Mouse (Mus musculus): Measurements from ENCODE around the gene Ltc4s. TPM values are rescaled to one million over a fixed set of nuclear protein-coding genes. Genes with fewer than 3 reads are reported as not detected.
A peak's percentile ranks its signal among the peaks of the same experiment; 100 is the strongest.

Ltc4s gene
- polyA plus RNA-seq, 1 experiment from 2014 or later, result 2.6 TPM

DNA sequence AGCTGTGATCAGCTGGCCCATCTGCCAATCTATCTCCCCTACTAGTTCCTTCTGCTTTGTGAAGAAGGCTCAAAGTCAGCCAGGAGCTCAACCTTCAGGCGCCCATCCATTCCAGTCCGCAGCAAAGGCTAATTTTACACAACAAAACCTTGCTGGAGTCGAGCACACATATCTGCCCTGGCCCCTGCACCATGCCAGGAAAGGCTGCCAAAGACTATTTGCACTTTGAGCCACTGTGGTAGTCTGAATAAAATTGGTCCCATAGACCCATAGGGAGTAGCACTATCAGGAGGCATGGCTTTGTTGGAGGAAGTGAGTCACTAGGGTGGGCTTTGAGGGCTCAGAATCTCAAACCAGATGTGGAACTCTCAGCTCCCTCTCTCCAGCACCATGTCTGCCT, 33.0 kb downstream of the Ltc4s start:
- 83% methylated on average over 3 of the region's 3 CpGs for WGBS
- Histone ChIP-seq H3K27me3 (replicated peaks; ENCODE audit: control insufficient read depth, insufficient read depth, low read length) (no peaks in the 10 kb centered on the region), H3K27ac (ENCODE audit: low read depth, low read length) (no peak overlapping the region), H3K36me3 (ENCODE audit: control insufficient read depth, insufficient read depth, low read length) (peaks cover 66% of the 10 kb centered on the region), H3K9me3 (ENCODE audit: control insufficient read depth, low read length) (no peaks in the 10 kb centered on the region), H3K4me1 (replicated peaks; ENCODE audit: control insufficient read depth, insufficient read depth, low read length) (0 out of 2 replicates have a peak, but pooled peaks cover 3% of the 10 kb centered on the region), H3K4me3 (ENCODE audit: low read depth, low read length) (no peak overlapping the region), H3K9ac (ENCODE audit: low read depth, low read length) (no peak overlapping the region), H3K4me2 (no peak overlapping the region)
- DNase-seq (ENCODE audit: low spot score) (no peak), ATAC-seq (replicated peaks; ENCODE audit: low FRiP score) (no peak)

DNA sequence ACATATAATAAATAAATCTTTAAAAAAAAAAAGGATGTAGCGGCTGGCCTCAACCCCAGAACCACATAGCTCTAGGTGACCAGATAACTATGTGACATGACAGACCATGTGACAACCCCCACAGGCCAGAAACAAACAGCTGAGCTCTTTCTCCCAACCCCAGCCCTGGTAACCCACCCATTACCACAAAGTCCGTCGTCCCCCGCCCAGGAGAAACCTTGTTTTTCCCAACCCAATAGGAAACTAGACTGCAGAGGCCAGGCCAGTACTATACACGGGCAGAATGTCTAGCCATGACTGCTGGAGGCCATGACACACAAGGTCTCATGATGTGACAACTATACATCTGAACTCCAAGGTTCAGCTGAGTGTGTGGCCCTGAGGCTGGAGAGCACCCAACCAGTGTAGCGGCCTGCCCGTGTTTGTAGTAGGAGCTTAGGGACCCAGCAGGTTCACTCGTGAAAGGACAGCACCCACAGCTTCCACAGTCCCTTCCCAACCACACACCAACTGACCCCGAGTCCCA, 35.1 kb downstream of the Ltc4s start:
- no peak for DNase-seq (ENCODE audit: low spot score)
- Histone ChIP-seq H3K27me3 (replicated peaks; ENCODE audit: control insufficient read depth, insufficient read depth, low read length) (no peaks in the 10 kb centered on the region), H3K4me2 (no peak overlapping the region), H3K27ac (ENCODE audit: low read depth, low read length) (no peak overlapping the region), H3K36me3 (ENCODE audit: control insufficient read depth, insufficient read depth, low read length) (peaks cover 81% of the 10 kb centered on the region), H3K9ac (ENCODE audit: low read depth, low read length) (no peak overlapping the region), H3K4me3 (ENCODE audit: low read depth, low read length) (no peak overlapping the region), H3K9me3 (ENCODE audit: control insufficient read depth, low read length) (no peaks in the 10 kb centered on the region), H3K4me1 (replicated peaks; ENCODE audit: control insufficient read depth, insufficient read depth, low read length) (0 out of 2 replicates have a peak, but pooled peaks cover 3% of the 10 kb centered on the region)
- ATAC-seq (replicated peaks; ENCODE audit: low FRiP score), result no peak
- 82% methylated on average over 9 of the region's 9 CpGs for WGBS

- no peaks in the 10 kb centered on the region for H3K27me3 ChIP-seq (replicated peaks; ENCODE audit: control insufficient read depth, insufficient read depth, low read length)
- 85% methylated on average over 3 of the region's 3 CpGs for WGBS
- H3K4me3 ChIP-seq (ENCODE audit: low read depth, low read length), result no peak overlapping the region
- H3K27ac ChIP-seq (ENCODE audit: low read depth, low read length), result no peak overlapping the region
- no peak overlapping the region for H3K9ac ChIP-seq (ENCODE audit: low read depth, low read length)
- H3K4me1 ChIP-seq (replicated peaks; ENCODE audit: control insufficient read depth, insufficient read depth, low read length), result 0 out of 2 replicates have a peak, but pooled peaks cover 3% of the 10 kb centered on the region
- H3K9me3 ChIP-seq (ENCODE audit: control insufficient read depth, low read length), result no peaks in the 10 kb centered on the region
- H3K4me2 ChIP-seq, result no peak overlapping the region
- ATAC-seq (replicated peaks; ENCODE audit: low FRiP score), result 0 out of 2 replicates have a peak, but pooled peaks have one; percentile 19
- no peak for DNase-seq (ENCODE audit: low spot score)
- H3K36me3 ChIP-seq (ENCODE audit: control insufficient read depth, insufficient read depth, low read length), result peaks cover 70% of the 10 kb centered on the region
These were observed 36.8 kb downstream of the Ltc4s start for GRCm38 (mm10) chr11:50201590-50201989.

GRCm38 (mm10) chr11:50200613-50201012, 37.8 kb downstream of the Ltc4s start:
- H3K27ac ChIP-seq (ENCODE audit: low read depth, low read length), result no peak overlapping the region
- H3K4me2 ChIP-seq, result no peak overlapping the region
- no peaks in the 10 kb centered on the region for H3K27me3 ChIP-seq (replicated peaks; ENCODE audit: control insufficient read depth, insufficient read depth, low read length)
- no peak for ATAC-seq (replicated peaks; ENCODE audit: low FRiP score)
- H3K4me1 ChIP-seq (replicated peaks; ENCODE audit: control insufficient read depth, insufficient read depth, low read length), result 0 out of 2 replicates have a peak, but pooled peaks cover 3% of the 10 kb centered on the region
- no peak overlapping the region for H3K4me3 ChIP-seq (ENCODE audit: low read depth, low read length)
- DNase-seq (ENCODE audit: low spot score), result no peak
- H3K36me3 ChIP-seq (ENCODE audit: control insufficient read depth, insufficient read depth, low read length), result peaks cover 61% of the 10 kb centered on the region
- WGBS, result 84% methylated on average over 8 of the region's 8 CpGs
- no peaks in the 10 kb centered on the region for H3K9me3 ChIP-seq (ENCODE audit: control insufficient read depth, low read length)
- H3K9ac ChIP-seq (ENCODE audit: low read depth, low read length), result no peak overlapping the region

GRCm38 (mm10) chr11:50198916-50199315, 39.5 kb downstream of the Ltc4s start:
- no peak overlapping the region for H3K9ac ChIP-seq (ENCODE audit: low read depth, low read length)
- WGBS, result 87% methylated on average over 2 of the region's 2 CpGs
- no peak overlapping the region for H3K27ac ChIP-seq (ENCODE audit: low read depth, low read length)

GRCm38 (mm10) chr11:50198219-50198846, 40.1 kb downstream of the Ltc4s start:
- Histone ChIP-seq H3K4me1 (replicated peaks; ENCODE audit: control insufficient read depth, insufficient read depth, low read length) (peaks cover 6% of the 10 kb centered on the region; the same call in 1 of the 2 replicates), H3K4me2 (no peak overlapping the region), H3K9ac (ENCODE audit: low read depth, low read length) (no peak overlapping the region), H3K9me3 (ENCODE audit: control insufficient read depth, low read length) (no peaks in the 10 kb centered on the region), H3K27ac (ENCODE audit: low read depth, low read length) (no peak overlapping the region), H3K27me3 (replicated peaks; ENCODE audit: control insufficient read depth, insufficient read depth, low read length) (no peaks in the 10 kb centered on the region), H3K36me3 (ENCODE audit: control insufficient read depth, insufficient read depth, low read length) (peaks cover 43% of the 10 kb centered on the region), H3K4me3 (ENCODE audit: low read depth, low read length) (no peak overlapping the region)
- 88% methylated on average over 4 of the region's 5 CpGs for WGBS
- ATAC-seq (replicated peaks; ENCODE audit: low FRiP score) (no peak), DNase-seq (ENCODE audit: low spot score) (no peak)

More at GRCm38 (mm10) chr11:50198916-50199315, 39.5 kb downstream of the Ltc4s start:
- Histone ChIP-seq H3K4me2 (no peak overlapping the region), H3K27me3 (replicated peaks; ENCODE audit: control insufficient read depth, insufficient read depth, low read length) (no peaks in the 10 kb centered on the region), H3K4me1 (replicated peaks; ENCODE audit: control insufficient read depth, insufficient read depth, low read length) (peaks cover 6% of the 10 kb centered on the region; the same call in 1 of the 2 replicates), H3K36me3 (ENCODE audit: control insufficient read depth, insufficient read depth, low read length) (peaks cover 45% of the 10 kb centered on the region), H3K9me3 (ENCODE audit: control insufficient read depth, low read length) (no peaks in the 10 kb centered on the region), H3K4me3 (ENCODE audit: low read depth, low read length) (no peak overlapping the region)
- ATAC-seq (replicated peaks; ENCODE audit: low FRiP score) (no peak), DNase-seq (ENCODE audit: low spot score) (no peak)

GRCm38 (mm10) chr11:50197500-50197899, 40.9 kb downstream of the Ltc4s start:
- Histone ChIP-seq H3K9me3 (ENCODE audit: control insufficient read depth, low read length) (no peaks in the 10 kb centered on the region), H3K27me3 (replicated peaks; ENCODE audit: control insufficient read depth, insufficient read depth, low read length) (no peaks in the 10 kb centered on the region), H3K4me3 (ENCODE audit: low read depth, low read length) (no peak overlapping the region), H3K36me3 (ENCODE audit: control insufficient read depth, insufficient read depth, low read length) (peaks cover 36% of the 10 kb centered on the region), H3K9ac (ENCODE audit: low read depth, low read length) (no peak overlapping the region), H3K4me1 (replicated peaks; ENCODE audit: control insufficient read depth, insufficient read depth, low read length) (peaks cover 6% of the 10 kb centered on the region; the same call in 1 of the 2 replicates), H3K27ac (ENCODE audit: low read depth, low read length) (no peak overlapping the region), H3K4me2 (no peak overlapping the region)
- ATAC-seq (replicated peaks; ENCODE audit: low FRiP score), result no peak
- WGBS, result 89% methylated on average over 4 of the region's 4 CpGs
- no peak for DNase-seq (ENCODE audit: low spot score)

- Histone ChIP-seq H3K4me1 (replicated peaks; ENCODE audit: control insufficient read depth, insufficient read depth, low read length) (peaks cover 7% of the 10 kb centered on the region; the same call in 1 of the 2 replicates), H3K36me3 (ENCODE audit: control insufficient read depth, insufficient read depth, low read length) (peaks cover 9% of the 10 kb centered on the region), H3K27ac (ENCODE audit: low read depth, low read length) (no peak overlapping the region), H3K9me3 (ENCODE audit: control insufficient read depth, low read length) (no peaks in the 10 kb centered on the region), H3K4me2 (no peak overlapping the region), H3K9ac (ENCODE audit: low read depth, low read length) (no peak overlapping the region), H3K27me3 (replicated peaks; ENCODE audit: control insufficient read depth, insufficient read depth, low read length) (no peaks in the 10 kb centered on the region), H3K4me3 (ENCODE audit: low read depth, low read length) (no peak overlapping the region)
- no peak for DNase-seq (ENCODE audit: low spot score)
- WGBS, result 61% methylated on average over 4 of the region's 4 CpGs
- no peak for ATAC-seq (replicated peaks; ENCODE audit: low FRiP score)
These were observed 43.6 kb downstream of the Ltc4s start for GRCm38 (mm10) chr11:50194793-50195192.

- ATAC-seq (replicated peaks; ENCODE audit: low FRiP score) (no peak), DNase-seq (ENCODE audit: low spot score) (no peak)
- Histone ChIP-seq H3K4me3 (ENCODE audit: low read depth, low read length) (no peak overlapping the region), H3K4me2 (no peak overlapping the region), H3K27me3 (replicated peaks; ENCODE audit: control insufficient read depth, insufficient read depth, low read length) (no peaks in the 10 kb centered on the region), H3K9ac (ENCODE audit: low read depth, low read length) (no peak overlapping the region), H3K27ac (ENCODE audit: low read depth, low read length) (no peak overlapping the region), H3K36me3 (ENCODE audit: control insufficient read depth, insufficient read depth, low read length) (peaks cover 1% of the 10 kb centered on the region), H3K4me1 (replicated peaks; ENCODE audit: control insufficient read depth, insufficient read depth, low read length) (peaks cover 7% of the 10 kb centered on the region; the same call in 1 of the 2 replicates), H3K9me3 (ENCODE audit: control insufficient read depth, low read length) (no peaks in the 10 kb centered on the region)
- 80% methylated on average over 7 of the region's 7 CpGs for WGBS
These were observed 44.3 kb downstream of the Ltc4s start for GRCm38 (mm10) chr11:50194070-50194469.

Measured in liver, embryonic 11.5 days (tissue).